Mouse (Mus musculus) right cerebral cortex, adult 18-20 months (tissue): ENCODE data around the gene Tgm3.

Experiments
- DNase-seq: peaks from one replicate; pipeline ENCODE4 v3.0.0; 2022; ENCODE audit warnings: mixed read lengths

Gene Tgm3

GRCm38 (mm10) chr2:130012026-130012425 is at the start of gene Tgm3:
Tgm3 (plus strand) TSS chr2:130012349.
- DNase-seq, result no peak

- DNase-seq, result no peak
Measured at GRCm38 (mm10) chr2:129980608-129981007, 31.5 kb upstream of the Tgm3 start.

GRCm38 (mm10) chr2:129987527-129988045 is 24.6 kb upstream of the Tgm3 start:
- peak; percentile 11 for DNase-seq

GRCm38 (mm10) chr2:129989646-129990045 is 22.5 kb upstream of the Tgm3 start:
- peak; percentile 43 for DNase-seq

GRCm38 (mm10) chr2:129994468-129994867 is 17.7 kb upstream of the Tgm3 start:
- DNase-seq, result no peak

GRCm38 (mm10) chr2:129998476-129998875 is 13.7 kb upstream of the Tgm3 start:
- DNase-seq, result peak; percentile 44

- no peak for DNase-seq
Measured at GRCm38 (mm10) chr2:129999296-129999695, 12.9 kb upstream of the Tgm3 start.

GRCm38 (mm10) chr2:130000601-130001000 is 11.5 kb upstream of the Tgm3 start:
- DNase-seq, result no peak

- DNase-seq, result peak; percentile 15
Measured at GRCm38 (mm10) chr2:130004046-130004445, 8.1 kb upstream of the Tgm3 start.

- DNase-seq, result no peak
Measured at GRCm38 (mm10) chr2:130009371-130009770, 2.8 kb upstream of the Tgm3 start.

- DNase-seq, result no peak
Measured at GRCm38 (mm10) chr2:130013646-130014045, 1.5 kb downstream of the Tgm3 start.

GRCm38 (mm10) chr2:130015196-130015595 is 3.0 kb downstream of the Tgm3 start:
- DNase-seq, result no peak

GRCm38 (mm10) chr2:130018084-130018483 is 5.9 kb downstream of the Tgm3 start:
- no peak for DNase-seq

GRCm38 (mm10) chr2:130027890-130028289 is 15.7 kb downstream of the Tgm3 start:
- DNase-seq, result no peak

- DNase-seq, result no peak
Measured at GRCm38 (mm10) chr2:130029826-130030225, 17.7 kb downstream of the Tgm3 start.

- DNase-seq, result no peak
Measured at GRCm38 (mm10) chr2:130032661-130033060, 20.5 kb downstream of the Tgm3 start.

GRCm38 (mm10) chr2:130036846-130037245 is 24.7 kb downstream of the Tgm3 start:
- DNase-seq, result no peak

GRCm38 (mm10) chr2:130038971-130039370 is 26.8 kb downstream of the Tgm3 start:
- peak; percentile 23 for DNase-seq

GRCm38 (mm10) chr2:130040190-130040886 is 28.2 kb downstream of the Tgm3 start:
- DNase-seq, result no peak

- DNase-seq, result no peak
Measured at GRCm38 (mm10) chr2:130043835-130044234, 31.7 kb downstream of the Tgm3 start.

- DNase-seq, result no peak
Measured at GRCm38 (mm10) chr2:130047923-130048440, 35.8 kb downstream of the Tgm3 start.

GRCm38 (mm10) chr2:130048792-130049191 is 36.6 kb downstream of the Tgm3 start:
- DNase-seq, result no peak

- no peak for DNase-seq
Measured at GRCm38 (mm10) chr2:130058149-130058548, 46.0 kb downstream of the Tgm3 start.

- peak; percentile 37 for DNase-seq
Measured at GRCm38 (mm10) chr2:130068228-130068627, 56.1 kb downstream of the Tgm3 start.

- no peak for DNase-seq
Measured at GRCm38 (mm10) chr2:130070396-130070795, 58.2 kb downstream of the Tgm3 start.
